Mouse (Mus musculus) urinary bladder, postnatal 4 days (tissue): ENCODE results near the gene Ly6g5c.
A peak's percentile ranks its signal among the peaks of the same experiment; 100 is the strongest.

Experiments used
- DNase-seq, 2 experiments: peaks; one replicate each; pipeline ENCODE4 v3.0.0; 2021 to 2022; ENCODE audit warnings: low spot score in 2 of 2

Ly6g5c gene

DNA sequence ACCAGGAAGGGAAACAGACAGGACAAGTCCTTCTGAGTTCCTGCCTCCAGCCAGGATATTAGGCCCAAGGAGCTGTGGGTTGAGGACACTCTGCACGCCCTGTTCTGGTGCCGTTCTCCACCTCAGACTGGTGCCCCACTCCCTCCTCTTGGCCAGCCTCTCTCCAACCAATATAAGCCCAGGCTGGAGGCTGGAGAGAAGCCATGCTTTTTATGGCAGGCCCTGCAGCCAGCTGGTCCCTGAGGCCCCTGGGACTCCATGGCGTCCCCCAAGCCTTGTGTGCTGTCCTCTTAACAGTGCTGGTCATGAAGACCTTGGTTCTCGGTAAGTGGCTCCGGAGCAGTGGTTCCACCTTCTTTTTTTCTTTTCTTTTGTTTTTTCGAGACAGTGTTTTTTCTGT lies at the start of gene Ly6g5c:
TSS of gene Ly6g5c (plus strand) at position 183 of the 400 bp plus-strand sequence.
- DNase-seq: no peak

DNA sequence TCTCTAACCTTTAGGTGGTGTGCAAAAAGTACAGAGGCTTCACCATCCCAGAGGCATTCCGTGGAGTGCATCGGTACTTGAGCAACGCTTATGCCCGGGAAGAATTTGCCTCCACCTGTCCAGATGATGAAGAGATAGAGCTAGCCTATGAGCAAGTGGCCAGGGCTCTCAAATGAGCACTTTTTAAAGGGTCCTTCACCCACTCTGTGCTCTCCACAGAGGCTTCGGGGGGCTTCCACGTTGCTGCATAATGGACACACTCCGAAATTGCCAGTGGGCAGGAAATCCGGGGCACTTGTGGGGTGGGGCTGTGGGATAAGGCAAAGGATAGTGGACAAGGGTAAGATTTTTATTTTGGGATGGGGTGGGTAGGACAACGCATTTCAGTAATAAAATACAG lies 49.8 kb upstream of the Ly6g5c start:
- DNase-seq: no peak

DNA sequence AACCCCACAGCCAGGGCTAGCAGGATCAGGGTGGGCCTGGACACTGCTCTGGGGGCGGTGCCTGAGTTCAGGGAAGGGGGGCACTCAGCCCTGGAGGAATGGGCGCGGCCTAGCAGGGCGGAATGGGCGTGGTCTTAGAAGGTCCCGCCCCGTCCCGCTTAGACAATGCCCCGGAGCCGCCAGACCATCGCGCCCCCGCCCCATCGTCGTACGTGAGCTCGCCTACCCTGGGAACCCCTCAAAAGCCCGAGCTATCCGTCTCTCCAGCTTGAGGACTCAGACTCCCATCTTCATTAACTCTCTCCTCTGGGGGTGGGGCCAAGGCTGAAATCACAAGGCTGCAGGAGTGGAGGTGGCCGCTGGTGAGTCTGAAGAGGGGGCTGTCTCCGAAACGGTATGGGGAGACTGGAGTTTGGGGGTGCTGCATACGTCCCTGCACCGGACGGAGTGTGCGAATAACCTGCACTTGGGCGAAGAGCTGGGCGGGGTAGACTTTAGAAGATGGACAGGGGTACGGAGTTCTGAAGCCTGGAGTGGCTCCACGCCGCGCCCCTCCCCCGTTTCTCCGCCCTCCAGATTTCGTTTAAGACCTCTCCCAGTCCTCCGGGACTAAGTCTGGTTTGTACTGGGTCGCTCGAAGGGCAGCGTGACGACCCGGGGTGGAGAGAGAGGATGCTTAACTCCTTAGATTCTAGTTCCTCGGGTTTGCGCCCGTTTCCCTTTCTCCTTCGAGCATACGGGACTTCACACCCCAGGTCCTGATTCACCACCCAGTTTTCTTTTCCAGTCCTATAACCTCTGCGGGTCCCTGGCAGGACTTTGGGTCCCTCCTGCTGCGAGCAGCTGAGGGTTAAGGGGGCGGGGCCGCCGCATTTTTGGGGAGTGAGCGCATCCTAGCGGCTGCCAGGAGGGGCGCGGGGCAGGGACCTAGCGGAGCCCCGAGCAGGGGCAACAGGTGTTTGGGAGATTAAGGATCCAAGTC lies 48.9 kb upstream of the Ly6g5c start, which contains the start of gene Ddah2:
TSS of gene Ddah2 (plus strand) at position 125 of the 982 bp plus-strand sequence.
- DNase-seq: peak; percentile 90 to 95

DNA sequence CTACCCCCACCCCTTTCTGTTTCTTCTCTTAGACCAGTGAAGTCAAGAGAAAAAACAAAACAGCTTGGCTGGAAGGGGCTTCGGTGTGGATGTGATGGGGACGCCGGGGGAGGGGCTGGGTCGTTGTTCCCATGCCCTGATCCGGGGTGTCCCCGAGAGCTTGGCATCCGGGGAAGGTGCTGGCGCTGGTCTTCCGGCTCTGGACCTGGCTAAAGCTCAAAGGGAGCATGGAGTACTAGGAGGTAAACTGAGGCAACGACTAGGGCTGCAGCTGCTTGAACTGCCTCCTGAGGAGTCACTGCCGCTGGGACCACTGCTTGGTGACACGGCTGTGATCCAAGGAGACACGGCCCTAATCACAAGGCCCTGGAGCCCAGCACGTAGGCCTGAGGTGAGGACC lies 48.0 kb upstream of the Ly6g5c start:
- DNase-seq: no peak

DNA sequence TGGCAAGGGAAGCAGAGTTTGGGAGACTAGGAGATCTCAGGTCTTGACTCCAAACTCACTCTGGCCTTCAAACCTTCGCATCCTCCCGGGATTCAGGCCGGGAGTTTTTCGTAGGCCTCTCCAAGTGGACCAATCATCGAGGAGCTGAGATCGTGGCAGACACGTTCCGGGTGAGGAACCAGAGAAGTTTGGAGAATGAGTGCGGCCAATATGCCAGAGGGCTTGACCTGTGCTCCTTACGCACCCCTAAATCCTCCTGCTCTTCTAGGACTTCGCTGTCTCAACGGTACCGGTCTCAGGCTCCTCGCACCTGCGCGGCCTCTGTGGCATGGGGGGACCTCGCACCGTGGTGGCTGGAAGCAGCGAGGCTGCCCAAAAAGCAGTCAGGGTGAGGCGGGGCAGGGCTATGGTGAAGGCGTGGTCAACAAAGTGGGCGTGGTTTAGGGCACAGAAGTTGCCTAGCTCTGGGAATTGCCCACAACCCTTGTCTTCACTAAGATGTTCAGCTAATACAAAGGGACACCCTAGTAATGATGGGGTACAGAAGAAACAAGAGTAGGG lies 47.3 kb upstream of the Ly6g5c start:
- DNase-seq: no peak

DNA sequence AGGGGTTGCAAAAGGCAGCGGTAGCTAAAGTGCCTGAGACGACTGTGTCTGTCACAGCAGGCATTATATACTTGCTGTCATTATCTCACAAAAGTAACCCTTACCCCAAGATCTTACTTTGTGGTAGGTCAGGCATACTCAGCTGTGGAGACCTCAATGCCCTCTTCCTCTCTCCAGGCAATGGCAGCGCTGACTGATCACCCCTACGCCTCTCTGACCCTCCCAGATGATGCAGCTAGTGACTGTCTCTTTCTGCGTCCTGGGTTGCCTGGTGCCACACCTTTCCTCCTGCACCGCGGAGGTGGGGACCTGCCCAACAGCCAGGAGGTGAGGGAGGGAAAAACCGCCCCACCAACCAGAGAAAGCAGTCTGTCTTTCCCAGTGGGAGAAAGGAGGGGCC lies 46.8 kb upstream of the Ly6g5c start:
- DNase-seq: no peak

DNA sequence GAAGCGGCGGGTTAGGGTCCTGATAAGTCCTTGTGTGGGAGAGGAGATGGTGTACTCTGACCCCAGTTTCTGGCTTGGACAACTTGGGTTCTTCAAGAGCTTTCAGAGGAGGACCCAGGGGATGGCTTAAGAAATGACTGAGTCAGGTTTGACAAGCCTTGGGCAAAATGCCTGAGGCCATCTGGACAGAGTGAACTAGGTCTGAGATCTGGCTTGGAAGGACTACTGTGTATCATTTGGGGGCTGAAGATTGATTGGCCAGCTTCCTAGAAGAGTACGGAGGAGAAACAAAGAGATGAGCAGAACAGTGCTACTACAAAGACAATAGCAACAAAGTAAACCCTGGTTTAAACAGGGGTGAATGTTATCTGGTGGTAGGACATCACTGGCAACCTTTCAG lies 44.6 kb upstream of the Ly6g5c start:
- DNase-seq: no peak

DNA sequence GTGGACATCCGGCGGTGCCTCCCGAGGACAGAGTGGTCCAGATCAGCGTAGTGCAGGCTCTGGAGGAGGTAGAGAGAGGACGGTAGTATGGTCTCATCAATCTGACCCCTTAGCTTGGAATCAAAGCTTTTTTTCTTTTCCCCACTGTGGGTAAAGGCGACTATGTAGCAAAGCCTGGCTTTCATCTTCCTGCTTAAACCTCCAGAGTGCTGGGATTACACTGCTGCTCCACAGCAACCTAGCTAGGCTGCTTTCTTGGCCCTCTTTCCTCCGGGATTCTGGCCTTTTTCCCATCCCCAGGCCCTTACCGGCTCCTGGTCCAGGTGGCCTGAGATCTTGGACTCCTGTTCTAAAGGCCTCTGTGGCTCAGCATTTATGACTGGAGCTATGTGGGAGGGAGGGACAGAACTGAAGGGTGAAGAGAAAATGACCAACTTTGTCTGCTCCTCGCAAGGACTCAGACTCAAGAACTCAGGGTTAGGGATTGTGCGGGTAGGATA lies 43.7 kb upstream of the Ly6g5c start:
- no peak for DNase-seq

DNA sequence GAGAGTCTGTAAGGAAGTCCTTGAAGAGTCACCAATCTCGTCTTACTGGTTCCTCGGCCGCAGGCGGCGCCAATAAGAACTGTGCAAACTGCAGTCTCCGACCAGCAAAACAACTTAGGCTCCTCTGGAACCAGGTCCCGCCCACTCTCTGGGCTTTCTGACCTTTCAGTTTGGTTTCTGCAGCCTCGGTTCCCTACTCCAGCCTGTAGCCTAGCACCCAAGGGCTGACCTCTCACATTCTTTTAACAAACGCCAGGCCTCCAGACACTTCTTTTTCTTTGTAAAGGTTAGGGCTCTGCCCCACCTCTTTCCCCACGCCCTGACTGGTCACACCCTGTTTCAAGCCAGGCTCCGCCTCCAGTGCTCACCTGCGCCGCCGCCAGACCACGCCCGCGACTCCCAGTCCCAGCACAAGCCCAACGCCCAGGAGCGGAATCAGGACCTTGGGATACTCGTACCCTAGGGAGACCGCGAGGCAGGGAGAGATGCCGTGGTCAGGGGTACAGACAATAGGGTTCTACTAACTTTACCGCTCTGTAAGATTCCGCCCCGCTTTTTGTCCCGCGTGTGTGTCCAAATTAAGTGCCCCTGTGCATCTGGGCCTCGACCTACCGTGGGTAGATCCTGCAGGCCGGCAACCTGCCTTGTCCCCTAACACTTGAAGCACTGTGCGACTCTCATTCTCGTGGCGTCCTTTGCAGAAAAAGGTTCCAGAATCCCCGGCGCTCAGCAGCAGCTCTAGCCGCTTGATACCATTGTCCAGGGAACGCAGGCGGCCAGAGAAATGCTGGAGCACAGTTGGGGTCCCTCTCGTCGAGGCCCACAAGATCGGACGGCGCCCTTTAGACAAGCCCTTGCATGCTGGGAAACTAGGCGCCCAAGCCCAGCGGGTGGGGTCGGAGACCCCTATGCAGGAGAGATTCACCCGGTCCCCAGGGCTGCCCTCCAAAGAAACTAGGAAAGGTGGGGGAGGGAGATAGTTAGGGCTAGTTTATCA lies 42.8 kb upstream of the Ly6g5c start, which contains the start of gene Ly6g6c:
TSS of gene Ly6g6c (plus strand) at position 438 of the 997 bp plus-strand sequence.
- peak in 1 of 2 experiments; percentile 65 for DNase-seq

DNA sequence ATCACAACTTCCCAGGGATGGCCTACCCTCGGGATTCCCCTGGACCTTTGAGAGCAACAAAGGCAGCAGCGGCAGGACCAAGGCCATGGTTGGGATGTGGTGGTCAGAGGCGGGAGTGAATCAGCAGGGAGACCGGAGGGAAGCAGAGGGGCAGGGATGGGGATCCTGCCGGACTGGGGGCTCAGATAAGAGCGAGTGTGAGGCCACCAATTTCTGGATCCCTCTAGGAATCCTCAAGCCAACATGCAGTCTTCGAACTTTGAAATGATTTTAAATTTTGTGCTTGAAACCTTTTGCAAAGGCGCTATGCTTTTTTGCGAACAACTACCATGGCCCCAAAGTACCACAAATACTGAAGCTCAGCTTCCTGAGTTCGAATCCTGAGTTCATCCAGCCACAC lies 42.0 kb upstream of the Ly6g5c start, which contains the start of gene Mpig6b:
TSS of gene Mpig6b (minus strand) at position 101 of the 400 bp plus-strand sequence.
- no peak for DNase-seq

DNA sequence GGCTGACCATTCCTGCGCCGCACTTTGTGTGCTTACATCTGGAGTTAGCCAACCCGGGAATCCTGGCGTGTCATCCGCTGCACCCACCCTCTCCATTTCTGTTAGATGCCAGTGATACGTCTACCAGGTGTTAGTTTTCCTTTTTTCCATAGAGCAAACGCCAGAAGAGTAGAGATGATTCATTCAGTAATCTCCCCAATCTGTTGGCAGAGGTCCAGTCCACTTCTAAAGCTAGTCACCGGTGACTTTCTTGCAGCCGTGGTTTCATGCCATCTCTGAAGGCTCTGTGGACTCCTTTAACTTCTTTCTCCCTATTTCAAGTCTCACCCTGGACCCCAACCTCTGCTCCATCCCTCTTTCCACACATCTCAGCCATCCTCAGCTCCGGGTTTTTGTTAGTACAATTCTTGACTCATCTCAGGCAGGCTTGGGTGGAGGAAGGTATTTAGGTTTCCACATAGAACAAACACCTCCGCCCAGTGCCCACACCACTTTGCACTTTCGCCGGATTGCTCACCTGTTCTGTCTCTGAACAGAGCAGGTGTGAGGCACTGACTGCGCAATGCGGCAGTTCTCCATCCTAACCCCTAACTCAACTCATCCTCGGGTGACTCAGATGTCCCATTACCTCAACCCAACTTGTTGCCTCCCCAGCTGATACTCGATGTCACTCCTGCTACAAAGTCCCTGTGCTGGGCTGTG lies 39.7 kb upstream of the Ly6g5c start:
- no peak for DNase-seq

DNA sequence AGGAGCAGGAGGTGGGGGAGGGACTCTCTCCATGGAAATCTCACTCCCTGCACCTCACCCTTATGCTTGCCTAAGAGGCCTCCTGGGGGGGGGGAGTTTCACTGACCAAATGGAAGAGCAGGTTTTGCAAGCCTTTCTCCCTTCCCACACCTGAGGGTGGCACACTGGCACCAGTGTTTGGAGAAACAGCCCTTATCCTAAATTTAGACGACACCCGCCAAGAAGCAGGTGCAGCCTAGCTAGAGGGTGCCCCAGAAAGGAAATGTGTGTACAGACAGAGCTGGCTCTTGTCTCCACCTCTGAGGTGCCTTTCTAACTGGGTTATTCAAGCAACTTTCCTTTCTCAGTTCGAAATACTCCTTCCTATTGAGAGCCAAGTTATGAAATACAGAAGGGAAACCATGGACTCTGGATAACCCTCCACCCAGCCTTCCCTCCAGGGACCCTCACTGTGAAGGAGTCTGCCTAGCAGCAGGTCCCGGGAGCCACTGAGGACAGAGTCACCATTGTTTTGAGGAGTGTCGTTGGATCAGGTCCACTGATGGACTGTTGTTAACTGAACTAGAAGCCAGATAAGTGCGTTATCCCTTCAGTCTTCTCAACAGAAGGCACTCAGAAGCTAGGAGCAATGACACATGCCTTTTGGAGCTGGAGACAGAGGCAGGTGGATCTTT lies 37.4 kb upstream of the Ly6g5c start:
- no peak for DNase-seq

DNA sequence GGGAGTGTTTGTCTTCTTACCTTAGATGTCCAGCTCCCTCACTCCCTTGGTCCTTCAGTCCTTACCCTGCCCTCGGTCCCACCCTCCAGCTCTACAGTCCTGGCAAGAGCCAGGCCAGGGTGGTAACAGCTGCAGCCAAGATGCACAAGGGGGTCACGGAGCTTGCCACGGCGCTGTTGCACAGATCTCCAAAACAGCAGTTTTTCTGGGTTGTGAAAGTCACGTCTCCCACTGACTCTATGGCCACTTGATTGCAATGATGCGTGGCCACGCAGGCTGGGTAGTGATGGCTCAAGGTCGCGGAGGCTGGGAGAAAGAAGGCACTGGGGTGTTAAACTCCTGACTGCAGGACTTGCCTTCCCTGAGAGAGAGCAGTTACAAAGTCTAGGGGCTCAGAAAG lies 36.6 kb upstream of the Ly6g5c start:
- no peak for DNase-seq

DNA sequence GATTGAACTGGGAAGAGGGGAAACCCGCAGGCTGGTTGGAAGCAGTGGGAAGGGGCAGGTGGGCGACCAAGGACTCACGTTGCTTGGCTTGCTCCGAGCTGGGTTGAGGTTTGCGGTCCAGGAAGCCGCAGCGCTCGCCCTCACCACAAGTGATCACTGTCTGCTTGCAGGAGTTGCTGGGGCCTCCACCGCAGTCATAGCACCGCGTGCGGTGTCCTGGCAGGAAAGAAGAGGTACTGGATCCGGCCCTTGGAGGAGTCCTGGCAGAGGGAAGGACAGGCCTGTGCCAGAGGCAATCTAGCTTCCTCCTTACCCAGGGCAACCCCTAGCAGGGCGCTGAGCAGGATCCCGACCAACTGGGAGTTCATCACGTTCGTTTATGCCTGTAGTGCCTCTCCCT lies 34.0 kb upstream of the Ly6g5c start:
- DNase-seq: no peak

DNA sequence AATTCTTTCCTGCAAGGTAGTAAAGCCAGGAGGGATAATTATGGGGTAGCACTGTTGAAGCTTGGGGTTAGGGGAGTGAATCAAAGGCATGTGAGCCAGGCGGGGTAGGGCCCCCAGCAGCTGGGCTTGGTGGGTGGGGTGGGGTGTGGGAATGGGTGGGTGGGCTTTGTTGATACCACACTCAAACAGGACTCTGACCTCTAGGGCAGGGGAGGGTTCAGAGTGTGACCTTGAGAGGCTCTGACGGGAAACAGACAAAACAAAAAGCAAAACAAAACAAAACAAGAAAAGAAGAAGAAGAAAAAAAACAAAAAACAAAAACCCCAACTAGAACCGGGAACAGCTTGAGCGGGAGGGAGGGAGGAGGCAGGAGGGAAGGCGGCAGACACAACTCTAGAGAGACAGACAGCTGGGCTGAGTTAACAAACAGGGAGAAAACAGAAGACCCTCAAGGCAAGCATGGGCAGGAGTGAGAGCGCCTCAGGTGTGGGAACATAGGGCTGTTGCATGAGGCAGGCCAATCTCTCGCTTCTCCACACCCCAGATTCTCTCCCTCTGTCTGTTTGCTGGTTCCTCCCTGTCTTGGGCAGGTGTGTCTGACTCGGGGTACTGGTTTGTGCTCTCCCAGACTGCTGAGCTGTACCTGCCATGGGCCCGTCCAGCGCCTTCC lies 31.4 kb upstream of the Ly6g5c start, which contains the start of gene Ly6g6e:
TSS of gene Ly6g6e (plus strand) at position 396 of the 670 bp plus-strand sequence.
- DNase-seq: no peak

DNA sequence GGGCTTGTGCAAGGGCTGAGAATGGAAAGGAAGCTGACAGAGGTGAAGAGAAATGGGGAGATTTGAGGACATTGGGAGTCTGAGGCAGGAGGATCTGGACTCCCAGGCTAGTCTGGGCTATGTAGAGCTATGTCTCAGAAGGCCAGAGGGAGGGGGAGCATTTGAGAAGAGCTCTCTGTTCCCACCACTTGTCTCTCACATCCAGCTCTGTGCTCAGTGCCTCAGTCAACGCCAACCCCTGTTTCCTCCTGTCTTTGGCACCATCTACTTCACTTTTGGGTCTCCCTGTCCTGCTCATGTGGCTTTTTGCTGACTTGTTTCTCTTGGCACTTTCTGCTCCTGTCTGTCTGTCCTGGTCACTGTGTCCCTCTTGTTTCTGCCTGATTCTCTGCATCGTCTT lies 30.8 kb upstream of the Ly6g5c start:
- DNase-seq: no peak

DNA sequence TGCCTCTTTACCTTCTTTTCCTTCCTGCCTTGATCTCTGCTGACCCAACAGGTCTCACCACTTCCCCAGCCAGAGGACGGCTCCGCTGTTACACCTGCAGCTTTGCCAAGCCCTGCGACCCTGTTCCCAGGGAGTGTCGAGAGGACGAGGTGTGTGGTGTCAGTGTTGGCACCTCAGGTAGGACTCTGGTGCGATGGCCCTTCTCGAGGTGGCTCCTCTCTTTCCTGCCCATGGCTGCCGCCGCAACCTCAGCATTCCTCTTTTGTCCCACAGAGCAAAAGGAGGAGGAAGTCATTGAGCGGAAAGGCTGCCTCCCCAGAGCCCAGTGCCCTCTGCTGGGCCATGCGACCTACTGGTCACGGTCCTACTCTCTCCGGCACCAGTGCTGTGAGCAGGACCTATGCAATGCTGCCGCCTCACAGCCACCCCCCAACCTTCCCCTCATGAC lies 30.3 kb upstream of the Ly6g5c start, which contains the start of gene Ly6g6d:
TSS of gene Ly6g6d (minus strand) at position 280 of the 448 bp plus-strand sequence.
- peak in 1 of 2 experiments; percentile 47 for DNase-seq

DNA sequence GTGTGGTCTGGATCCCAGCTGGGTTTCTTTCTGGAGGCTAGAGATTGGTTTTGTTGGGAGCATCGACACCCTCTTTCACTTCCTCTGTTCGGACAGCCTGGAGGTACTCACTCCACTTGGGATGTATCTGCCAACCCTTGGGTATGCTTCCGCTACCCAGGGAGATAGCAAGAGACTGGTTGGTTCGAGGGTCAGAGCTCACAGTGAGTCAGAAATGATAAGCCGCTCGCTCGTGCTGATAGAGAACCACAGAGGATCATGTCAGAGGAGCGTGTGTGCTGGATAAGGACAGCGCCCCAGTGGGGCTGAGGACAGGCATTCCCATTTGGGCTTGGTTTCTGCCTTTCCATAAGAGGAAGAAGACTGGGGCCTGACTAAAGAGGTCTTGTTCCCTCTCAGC lies 28.3 kb upstream of the Ly6g5c start:
- DNase-seq: no peak

DNA sequence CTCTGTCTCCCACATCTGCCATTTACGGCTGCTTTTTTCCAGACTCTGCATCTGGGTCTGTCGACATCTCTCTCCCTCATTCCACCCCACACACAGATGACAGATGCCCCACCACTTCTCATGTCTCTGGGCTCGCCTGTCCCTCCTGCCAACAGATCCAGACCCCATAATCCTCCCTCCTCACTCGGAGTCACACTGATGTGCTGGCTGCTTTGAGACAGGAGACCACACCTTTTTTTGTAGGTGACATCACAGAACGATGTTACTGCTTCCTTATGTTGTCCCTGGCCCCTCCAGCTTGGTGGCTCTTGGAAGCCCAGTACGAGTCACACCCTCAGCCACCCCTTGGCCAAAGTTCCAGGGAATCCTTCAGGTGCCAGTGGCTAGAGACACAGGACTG lies 27.8 kb upstream of the Ly6g5c start:
- no peak for DNase-seq
